Mouse (Mus musculus): ENCODE data around the gene Spic. TPM values are rescaled to one million over a fixed set of nuclear protein-coding genes. Genes with fewer than 3 reads are reported as not detected.

The Spic gene
- total RNA-seq, 2 experiments from 2014 or later = not detected

- DNase-seq (ENCODE audit: extremely low spot score in 1 of 2, low spot score in 1 of 2) = no peak
Observed at GRCm38 (mm10) chr10:88658918-88659317, 25.9 kb downstream of the Spic start.

DNA sequence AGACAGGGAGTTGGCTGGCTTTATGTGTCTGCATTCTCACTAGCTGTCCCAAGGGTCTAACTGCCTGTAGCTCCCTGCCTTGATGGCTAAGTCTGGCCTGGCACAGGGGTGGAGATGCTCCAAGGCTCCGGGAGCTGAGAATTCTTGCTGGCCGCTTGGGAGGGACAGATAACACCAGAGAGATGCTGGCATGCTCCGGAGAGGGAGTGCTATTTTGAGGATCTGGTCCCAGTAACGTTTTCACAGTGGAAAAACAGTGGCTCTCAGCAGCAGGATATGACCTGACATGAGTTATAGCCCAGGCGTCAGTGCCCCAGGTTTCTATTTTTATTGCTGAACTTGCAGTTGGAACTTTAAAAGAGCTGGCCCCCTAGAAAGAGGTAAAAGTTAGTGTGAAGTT is 39.4 kb downstream of the Spic start:
- DNase-seq (ENCODE audit: extremely low spot score in 1 of 2, low spot score in 1 of 2) = no peak

DNA sequence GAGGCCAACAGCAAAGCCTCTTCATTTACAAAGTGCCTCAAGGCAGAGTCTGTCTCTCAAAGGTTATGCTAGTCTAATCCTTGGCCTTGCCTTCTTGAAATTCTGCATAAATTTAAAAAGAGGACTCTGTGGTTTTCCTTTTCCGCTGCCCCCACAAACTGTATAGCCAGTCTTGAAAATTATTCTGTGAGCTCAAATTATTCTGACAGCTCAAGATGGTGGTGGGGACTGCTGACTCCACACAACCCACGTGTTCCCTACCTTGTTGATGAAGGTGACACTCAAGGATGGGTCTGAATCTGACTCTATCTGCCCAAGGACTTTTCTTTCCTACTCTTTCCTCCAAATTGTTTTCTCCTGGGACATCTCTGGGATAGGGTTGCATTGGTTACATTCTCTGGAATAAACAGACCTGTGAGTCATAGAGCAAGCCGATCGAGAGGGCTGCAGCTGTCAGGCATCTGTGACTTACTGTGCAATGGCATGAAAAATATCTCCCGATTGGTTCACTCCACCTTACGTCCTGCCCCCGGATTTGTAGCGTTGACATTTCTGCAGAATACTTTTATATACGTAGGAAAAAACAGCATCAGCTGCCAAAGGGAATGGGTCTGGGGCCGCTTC is 53.4 kb downstream of the Spic start:
- DNase-seq (ENCODE audit: extremely low spot score in 1 of 2, low spot score in 1 of 2) = no peak

DNA sequence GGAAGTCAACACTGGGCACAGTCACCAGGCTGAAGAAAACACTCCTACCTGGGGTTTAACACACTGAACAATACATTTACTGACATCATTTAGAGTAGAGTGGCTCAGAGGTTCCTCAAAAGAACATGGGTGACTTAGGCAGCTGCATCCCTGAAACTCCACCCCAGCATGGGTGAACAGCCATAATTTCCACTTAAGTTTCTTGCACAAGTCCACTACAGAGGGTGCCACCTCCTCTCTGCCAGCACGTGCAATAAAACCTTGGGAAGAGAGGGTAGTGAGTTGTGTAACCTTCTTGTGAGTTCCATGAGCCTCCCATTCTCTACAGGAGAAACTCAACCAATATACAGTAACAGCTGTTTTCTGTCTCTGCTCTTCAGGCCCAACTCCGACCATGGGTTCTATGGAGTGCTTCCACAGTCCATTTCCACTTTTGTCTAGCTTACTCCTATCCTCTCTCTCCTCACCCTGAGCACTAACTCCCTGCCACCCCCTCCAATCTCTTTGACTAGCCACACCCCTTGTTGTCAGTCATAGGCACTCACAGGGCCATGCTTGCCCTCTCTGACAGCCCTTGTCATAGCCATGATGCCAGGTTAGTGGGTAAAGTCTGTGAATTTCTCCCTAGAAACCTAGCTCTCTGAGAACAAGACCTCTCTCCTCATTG is 54.0 kb downstream of the Spic start:
- no peak for DNase-seq (ENCODE audit: extremely low spot score in 1 of 2, low spot score in 1 of 2)

DNA sequence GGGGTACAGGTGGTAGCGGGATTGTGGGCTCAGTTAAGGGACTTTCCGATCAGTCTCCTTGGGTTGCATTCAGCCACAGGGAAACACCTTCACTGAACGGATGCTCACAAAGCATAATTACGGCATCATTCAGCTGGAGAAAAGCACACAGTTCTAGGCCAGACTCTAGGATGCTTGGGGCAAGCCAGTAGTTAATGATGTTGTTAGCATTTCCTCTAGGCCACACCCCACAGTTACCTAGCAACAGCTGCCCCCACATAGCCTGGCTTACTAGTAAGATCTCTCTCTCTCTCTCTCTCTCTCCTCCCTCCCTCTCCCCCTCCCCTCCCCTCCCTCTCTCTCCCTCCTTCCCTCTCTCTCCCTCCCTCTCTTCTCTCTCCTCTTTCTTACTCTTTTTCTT is 57.8 kb downstream of the Spic start:
- no peak for DNase-seq (ENCODE audit: extremely low spot score in 1 of 2, low spot score in 1 of 2)

- DNase-seq (ENCODE audit: extremely low spot score in 1 of 2, low spot score in 1 of 2) = no peak
Observed at GRCm38 (mm10) chr10:88626176-88626575, 58.6 kb downstream of the Spic start.

Other genes with a start within 250 kb of the Spic start
- 1 to 10 TPM in 1 of 2 experiments, under 1 TPM in 1; 0.66 to 1.1 TPM for gene Sycp3, start 225.4 kb downstream of the Spic start, total RNA-seq (2021)
- gene Chpt1, start 180.9 kb downstream of the Spic start, total RNA-seq (2021) = 10 to 100 TPM; 40.0 to 40.5 TPM
- 1 to 10 TPM in 1 of 2 experiments, under 1 TPM in 1; 0.96 to 1.4 TPM for gene Mybpc1, start 79.9 kb downstream of the Spic start, total RNA-seq (2021)
- gene Arl1, start 45.8 kb upstream of the Spic start, total RNA-seq (2021) = 100 to 1,000 TPM; 131 to 142 TPM
- gene Utp20, start 141.8 kb upstream of the Spic start, total RNA-seq (2021) = 10 to 100 TPM; 19.1 to 24.3 TPM
- gene Slc5a8, start 201.0 kb upstream of the Spic start, total RNA-seq (2021) = under 1 TPM in 1 of 2 experiments, not detected in 1; 0.07 TPM